Mouse (Mus musculus) embryo, embryonic 9.5 days (tissue): ENCODE measurements around the gene Ear14.
"Not testable (repeated sequence)": the region's sequence is repeated elsewhere in the genome, so short reads cannot be mapped to it uniquely, and the experiment has no call there.

Source experiments
- DNase-seq: peaks from one replicate; pipeline ENCODE4 v3.0.0-alpha.2; 2017; ENCODE audit errors: extremely low spot score

Gene Ear14

DNA sequence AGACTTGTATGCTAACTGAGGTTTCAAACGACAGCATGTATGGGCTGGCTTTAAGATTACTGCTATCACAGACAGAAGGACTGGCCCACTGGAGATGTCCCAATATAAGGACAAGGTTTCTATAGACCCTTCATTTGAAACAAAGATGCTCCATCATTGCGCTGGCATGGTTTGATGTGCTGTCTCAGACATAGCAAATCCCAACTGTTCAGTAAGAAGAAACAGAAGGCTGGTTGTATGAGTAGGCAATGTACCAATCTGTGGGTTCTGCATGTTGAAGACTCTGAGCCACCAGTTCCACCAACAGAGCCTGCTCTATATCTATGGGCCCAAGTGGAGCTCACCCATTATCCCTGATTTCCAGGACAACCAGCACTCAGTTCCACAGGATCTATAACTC lies at the start of gene Ear14:
Gene Ear14, plus strand, starts transcription at position 277 of the 400 bp plus-strand sequence.
- no peak for DNase-seq

DNA sequence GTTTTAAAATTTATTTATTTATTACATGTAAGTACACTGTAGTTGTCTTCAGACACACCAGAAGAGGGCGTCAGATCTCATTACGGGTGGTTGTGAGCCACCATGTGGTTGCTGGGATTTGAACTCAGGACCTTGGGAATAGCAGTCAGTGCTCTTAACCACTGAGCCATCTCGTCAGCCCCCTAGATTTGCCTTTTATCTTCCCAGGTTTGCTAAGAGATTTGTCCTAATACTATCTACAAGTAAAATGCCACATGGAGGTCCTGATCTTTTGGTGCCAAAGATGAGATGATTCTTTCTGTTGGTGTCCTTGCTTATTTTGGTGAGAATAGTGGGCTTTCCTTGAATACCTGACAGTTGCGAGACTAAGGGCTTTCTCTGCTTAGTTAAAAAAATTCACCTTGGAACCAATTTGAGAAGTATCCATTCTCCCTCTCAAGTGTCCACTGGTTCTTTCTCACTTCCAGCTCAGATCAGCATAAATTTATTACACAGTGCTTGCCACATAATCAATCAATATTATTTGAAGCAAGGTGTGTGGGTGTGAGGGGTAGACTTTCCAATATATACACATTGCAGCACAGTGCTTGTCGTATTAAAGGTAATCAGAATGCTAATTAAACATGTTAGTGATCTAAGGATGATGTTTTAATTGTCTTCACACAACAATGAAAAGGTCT lies 47.0 kb upstream of the Ear14 start:
- DNase-seq = no peak

DNA sequence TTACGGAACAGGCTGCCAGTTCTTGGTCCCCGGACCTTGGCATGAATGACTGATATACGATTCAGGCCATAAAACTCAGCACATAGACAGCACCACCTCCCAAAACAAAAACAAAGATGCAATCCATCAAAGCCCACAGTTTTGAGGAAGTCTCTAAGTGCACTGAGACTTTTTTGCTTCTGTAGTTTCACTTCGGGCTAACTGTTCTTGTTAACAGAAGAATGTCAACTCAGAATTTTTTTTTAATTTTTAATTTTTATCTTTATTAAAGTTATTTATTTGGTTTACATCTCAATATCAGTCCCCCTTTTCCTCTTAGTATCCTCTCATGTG lies 46.5 kb upstream of the Ear14 start:
- DNase-seq = no peak

DNA sequence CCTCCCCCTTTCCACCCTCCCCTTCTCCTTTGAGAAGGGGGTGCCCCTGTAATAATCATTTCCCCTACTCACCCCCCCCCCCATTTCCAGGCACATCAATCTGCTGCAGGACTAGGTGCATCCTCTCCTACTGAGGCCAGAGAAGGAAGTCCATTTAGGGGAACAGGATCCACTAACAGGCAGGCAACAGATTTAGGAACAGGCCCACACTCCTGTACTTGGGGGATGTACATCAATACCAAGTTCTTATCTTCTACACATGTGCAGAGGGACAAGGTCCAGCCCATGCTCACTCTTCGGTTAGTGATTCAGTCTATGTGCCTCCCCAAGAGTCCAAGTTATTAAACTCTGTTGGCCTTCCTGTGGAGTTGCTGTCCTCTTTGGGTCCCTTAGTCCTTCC lies 46.1 kb upstream of the Ear14 start:
- DNase-seq = no peak

DNA sequence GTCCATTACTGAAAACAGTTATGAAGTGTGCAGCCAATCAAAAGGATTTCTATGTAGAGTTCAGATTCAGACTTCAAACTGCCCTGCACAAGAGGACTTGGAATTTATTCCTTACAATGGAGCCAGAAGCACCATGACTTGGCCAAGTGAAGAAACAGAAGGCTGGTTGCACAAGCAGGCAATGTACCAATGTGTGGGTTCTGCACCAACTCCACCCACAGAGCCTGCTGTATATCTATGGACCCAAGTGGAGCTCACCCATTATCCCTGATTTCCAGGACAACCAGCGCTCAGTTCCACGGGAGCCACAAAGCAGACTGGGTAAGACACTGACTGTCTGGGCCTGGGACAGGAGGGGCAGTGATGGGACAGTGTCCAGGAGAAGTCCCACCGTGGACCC lies 41.2 kb upstream of the Ear14 start, which contains the start of gene Rnase2b:
Gene Rnase2b, plus strand, starts transcription at position 285 of the 400 bp plus-strand sequence.
- DNase-seq = not testable (repeated sequence)

DNA sequence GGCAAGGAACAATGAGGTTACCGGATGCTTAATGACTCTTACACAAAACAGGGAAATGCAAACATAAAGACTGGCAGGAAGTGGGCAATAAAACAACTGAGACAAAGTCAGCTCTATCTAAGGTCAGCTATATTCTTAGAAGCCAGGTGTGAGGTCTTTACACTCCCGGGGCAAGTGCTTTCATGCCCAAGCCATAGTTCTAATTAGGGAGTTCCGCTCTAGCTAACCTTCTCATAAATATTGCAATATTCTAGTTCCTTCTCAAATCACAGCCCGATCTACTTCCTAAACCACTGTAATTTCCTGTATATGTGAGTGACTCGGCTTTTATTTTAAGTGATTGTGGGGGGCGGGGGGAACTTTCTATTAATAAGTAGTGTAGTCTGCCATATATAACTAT lies 39.9 kb upstream of the Ear14 start:
- DNase-seq = not testable (repeated sequence)

DNA sequence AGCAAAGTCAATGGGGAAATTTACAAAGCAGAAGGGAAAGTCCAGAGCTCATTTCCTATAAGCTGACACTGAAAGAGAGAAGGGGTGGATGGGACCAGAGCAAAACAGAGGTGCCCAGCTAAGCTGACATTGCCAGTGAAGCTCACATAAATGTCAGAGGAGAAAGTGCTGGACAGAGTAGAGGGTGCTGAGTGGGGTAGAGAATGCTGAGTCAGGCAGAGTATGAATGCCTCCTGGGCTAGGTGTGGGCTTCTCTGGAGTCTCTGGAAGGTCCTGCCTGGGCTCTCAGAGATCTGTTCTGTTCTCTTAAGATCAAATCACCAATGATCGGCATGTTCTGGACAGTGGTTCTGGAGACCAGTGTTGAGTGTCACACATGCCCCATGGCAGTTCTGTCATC lies 37.8 kb upstream of the Ear14 start:
- no peak for DNase-seq

DNA sequence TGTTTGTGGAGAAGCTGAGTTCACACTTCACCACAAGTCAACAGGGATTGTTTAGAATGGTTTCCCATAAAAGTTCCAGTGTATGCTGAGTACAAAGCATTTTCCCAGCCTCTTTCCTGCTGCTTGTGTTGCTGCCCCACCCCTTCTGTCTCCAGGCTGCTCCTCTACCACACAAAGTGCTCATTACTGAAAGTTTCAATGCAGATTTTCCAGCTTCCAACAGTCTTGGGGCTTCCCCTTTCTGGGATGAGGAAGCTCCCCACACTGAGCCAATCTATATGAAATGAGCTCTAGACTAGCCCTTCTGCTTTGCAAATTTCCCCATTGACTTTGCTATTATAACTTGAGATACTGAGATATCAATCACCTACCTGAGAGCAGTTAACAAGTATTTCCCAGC lies 37.1 kb upstream of the Ear14 start:
- no peak for DNase-seq

DNA sequence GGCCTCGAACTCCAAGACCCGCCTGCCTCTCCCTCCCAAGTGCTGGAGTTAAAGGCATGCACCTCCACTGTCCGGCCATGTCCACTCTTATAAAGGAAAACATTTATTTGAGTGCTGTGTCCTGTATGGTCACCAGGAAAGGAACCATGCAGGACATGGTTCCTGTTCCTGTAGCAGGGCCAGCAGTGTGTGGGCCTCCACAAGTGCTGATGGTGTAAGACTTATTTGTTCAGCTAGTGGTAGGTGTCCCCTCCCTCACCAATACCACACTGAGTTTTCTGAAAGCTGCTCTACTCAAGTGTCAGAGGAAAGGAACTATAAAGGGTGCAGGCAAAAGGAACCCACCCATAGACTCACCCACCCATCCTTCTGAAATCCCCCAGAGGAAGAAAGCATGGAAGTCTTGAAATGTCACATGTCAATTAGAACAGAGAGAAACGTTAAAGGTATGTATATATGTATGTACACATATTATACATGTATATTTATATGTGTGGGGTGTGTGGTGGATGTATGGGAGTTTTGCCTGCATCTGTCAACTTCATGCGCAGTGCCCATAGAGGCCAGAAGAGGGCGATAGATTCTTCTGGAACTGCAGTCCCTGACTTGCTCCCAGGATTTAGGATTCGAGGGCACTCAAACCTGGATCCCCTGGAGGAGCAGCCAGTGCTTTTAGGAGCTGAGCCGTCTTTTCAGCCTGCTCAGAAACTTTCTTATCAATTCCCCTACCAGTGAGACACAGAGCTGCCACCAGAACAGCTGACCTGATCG lies 30.9 kb upstream of the Ear14 start:
- DNase-seq = peak; percentile 52

DNA sequence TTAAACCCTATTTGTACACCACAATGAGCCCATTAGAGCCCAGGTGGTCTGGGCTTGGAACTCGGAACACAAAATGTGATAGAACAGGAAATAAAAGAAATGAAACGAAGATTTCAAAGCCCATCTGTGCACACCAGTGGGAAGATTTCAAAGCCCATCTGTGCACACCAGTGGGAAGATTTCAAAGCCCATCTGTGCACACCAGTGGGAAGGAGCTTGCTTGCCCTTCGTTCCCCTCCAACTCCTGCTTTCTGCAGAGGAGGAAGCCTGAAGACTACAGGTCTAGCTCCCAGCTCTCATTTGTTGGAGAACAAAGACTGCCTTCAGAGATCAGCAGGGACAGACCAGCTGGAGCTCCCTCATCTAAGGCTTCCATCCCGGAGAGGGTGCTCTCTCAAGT lies 30.2 kb upstream of the Ear14 start:
- DNase-seq = not testable (repeated sequence)

DNA sequence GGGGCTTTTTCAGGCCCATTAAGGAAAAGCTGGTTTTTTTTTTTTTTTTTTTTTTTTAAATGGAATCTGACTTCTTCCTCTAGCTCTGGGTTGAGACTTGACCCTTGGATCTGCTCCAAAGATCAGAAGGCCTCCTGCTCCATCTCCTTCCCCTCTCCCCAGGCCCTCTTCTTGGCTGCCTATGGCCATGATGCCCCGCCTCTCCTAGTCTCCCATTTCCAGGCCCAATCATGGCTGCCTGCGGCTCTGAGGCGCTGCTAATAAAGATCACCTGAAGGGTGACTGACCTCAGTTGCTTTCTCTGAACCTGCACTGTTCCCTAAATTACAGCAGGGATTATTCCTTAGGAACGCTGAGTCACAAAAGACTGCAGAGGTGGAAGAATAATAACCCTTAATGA lies 29.3 kb upstream of the Ear14 start:
- DNase-seq = no peak

DNA sequence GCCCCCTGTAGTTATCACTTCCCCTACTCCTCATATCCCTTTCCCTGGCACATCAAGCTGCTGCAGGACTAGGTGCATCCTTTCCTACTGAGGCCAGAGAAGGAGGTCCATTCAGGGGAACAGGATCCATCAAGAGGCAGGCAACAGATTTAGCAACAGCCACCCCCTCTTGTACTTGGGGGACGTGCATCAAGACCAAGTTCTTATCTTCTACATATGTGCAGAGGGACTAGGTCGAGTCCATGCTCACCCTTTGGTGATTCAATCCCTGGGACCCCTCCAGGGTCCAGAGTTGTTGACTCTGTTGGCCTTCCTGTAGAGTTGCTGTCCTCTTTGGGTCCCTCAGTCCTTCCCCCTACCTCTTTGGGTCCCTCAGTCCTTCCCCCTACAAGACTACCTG lies 22.1 kb upstream of the Ear14 start:
- DNase-seq = not testable (repeated sequence)

DNA sequence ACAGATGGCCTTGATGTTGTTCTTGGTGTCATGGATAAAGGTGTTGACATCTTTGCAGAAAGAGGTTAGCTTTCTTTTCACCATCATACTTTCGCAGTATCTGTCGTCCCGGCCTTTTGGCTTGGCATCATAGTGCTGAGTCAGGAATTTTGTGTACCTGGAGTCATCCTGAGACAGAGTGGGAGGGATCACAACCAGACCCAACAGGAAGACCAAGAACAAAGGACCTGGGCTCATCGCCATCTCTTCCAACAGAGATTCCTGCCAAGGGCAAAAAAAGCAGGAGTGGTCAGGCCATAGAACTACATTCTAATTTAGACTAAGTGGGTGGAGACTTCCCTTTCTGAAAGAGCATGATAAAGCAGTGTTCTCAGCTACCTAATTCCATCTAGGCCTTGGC lies 7.5 kb upstream of the Ear14 start:
- no peak for DNase-seq

DNA sequence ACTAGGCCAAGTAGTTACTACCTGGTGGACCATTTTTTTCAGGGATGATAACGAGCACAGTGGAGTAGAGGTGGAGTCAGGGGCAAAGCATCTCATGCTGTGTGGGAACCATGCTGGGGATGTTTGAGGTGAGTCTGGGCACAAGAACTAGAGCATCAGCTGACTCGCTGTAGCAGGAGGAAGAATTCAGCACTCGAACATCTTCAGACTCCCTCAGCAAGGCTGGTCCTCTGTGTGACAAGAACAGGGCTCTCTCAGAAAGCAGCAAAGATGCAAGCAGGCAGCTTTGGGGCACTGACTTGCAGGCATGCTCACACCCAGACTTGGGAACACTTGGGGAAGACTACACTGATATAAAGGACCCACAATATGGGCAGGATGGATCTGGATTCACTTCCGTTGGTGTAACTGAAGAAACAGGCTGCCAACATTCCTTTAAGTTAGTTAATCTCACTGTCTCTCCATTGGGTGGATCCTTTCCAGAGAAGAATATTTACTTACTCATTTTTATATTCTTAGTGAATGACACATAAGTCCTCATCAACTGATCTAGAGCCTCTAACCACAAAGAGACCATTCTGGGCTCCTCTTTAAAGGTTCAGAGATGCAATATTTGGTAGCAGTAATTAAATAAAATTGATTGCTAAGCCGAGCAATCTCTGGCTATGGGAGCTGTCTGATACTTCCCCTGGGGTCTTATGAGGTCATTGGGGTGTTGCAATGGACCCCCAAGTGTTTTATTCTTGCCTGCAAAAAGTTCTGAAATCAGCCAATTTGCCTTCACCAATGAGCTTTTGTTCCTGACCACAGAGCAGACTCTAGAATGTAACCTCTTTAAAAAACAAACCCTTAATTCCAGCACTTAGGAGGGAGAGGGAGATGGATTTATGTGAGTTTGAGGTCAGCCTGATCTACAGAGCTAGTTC lies 3.8 kb upstream of the Ear14 start, which contains the start of gene Ang2:
Gene Ang2, minus strand, starts transcription at position 51 of the 926 bp plus-strand sequence.
- no peak for DNase-seq

DNA sequence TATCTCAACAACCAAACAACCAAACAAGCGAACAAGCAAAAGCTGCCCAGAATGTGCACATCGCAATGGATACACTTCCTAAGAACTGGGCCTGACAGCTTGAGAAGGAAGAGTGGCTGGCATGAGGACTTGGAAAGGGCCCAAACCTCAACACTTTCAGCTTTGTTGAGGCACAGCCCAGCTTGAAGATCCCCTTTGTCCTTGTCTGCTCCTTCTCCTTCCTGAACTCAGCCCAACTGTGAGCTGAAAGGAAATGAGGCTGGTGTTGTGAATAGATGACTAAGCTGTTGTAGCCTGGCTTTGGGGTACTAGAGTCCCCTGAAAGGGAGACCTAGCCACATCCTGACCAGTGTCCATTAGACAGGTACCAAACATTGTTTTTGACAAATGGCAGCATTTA lies 3.1 kb upstream of the Ear14 start:
- DNase-seq = no peak

DNA sequence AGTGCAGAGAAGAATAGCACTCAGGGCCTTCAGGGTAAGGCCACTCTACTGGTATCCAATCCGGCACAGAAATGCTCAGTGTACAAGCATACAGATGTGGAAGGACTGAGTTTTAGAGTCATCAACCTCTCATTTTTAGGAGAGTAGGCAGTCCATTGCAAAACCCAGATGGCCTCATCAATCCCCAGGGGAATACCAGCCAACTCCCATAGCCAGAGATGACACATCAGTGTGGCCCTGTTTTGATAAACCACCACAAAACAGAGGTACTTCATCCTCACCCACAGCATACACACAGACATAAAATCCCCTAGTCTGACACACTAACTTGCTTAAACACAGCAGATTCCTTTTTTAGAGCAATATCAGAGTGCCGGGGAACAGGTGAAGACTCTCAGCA lies 2.7 kb upstream of the Ear14 start:
- no peak for DNase-seq

DNA sequence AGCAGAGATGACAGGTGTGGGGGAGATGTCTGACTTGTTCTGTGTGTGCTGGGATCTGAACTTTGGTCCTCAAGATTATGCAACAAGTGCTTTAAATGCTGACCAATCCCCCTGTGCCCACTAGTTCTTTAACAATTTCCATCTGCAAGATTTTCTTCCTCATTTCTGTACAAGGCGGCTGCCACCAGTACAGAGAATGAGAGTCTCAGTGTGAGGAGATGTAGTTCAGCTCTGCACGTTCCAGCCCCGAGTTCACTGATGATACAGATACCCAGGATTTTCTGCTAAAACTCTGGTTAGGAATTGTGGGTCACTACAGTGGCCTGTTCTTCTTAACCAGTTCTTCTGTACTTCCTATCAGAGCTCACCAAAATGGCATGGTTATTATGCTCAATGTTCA lies 16.9 kb downstream of the Ear14 start:
- DNase-seq = not testable (repeated sequence)

DNA sequence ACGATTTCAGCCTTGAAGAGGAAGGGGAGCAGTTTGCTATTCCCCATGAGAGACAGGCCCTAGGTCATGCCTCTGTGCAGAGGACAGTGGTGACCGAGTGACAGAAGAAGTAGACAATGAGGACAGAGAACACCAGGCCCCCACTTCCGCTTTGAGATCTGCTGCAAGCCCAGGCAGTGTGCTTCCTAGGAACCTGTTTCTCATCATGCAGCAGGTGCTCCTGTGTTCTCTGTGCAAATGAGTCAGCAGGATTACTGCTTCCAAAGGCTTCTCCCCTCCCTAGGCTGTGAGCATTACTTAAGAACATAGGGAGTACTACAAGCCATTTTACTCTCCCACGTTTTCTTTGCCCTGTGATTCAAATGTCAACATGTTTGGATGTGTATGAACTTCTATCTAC lies 26.5 kb downstream of the Ear14 start:
- not testable (repeated sequence) for DNase-seq

DNA sequence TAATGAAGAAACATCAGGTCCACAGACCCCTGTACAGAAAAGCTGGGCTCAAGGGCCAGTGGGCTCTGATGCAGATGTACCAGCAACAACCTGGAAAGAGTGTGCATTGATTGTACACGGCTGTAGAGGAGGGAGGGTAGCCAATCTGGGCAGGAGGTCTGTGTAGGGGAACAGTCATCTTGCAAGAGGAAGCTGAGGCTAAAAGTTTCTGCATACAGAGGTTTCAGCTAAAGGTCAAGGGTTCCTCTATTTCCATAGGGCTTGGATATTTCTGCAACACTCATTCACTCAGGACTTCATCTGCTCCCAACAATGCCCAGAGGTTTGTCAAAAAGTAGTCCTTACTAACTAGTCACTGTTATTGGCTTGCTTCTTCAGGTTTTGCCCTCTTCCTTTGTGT lies 34.3 kb downstream of the Ear14 start:
- not testable (repeated sequence) for DNase-seq

DNA sequence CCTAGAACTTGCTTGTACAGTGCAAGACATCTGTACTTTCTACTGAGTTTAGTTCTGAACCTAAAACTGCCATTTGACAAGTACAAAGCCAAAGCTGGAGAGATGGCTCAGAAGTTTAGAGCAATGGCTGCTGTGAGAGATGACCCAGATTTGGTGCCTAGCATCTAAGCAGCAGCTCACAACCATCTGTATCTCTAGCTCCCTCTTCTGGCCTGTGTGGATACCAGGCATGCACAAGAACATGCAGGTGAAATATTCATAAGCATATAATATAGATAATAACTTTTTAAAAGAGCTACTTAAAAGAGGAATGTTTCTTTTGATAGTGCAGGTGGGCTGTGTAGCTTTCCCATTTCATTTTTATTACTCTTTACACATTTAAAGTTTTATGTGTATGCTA lies 37.7 kb downstream of the Ear14 start:
- DNase-seq = peak; percentile 16

DNA sequence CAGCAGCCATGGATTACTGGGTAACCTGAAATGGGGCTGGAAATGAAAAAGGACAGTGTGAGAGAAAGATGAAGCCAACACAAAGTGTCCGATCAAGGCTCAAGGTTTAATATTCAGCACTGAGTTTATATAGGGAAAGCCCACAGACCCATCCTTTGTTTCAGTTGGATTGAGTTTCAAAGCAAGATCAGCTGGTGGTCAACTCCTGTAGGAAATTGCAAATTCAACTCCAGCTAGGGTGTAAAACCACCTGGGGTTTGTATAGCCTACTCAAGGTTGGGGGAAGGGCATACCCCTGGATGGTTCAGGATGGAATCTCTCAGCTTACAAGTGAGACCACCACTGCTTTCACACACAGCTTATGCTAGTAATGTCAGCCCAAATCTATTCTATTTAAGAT lies 44.5 kb downstream of the Ear14 start:
- DNase-seq = no peak

DNA sequence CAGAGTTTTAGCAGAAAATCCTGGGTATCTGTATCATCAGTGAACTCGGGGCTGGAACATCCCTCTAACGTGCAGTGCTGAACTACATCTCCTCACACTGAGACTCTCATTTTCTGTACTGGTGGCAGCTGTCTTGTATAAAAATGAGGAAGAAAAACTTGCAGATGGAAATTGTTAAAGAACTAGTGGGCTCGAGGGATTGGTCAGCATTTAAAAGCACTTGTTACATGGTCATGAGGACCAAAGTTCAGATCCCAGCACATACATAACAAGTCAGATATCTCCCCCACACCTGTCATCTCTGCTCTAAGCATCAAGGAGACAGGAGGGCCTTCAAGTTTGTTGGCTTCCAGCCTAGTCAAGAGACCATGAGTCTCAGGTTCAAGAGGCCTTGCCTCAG lies 47.2 kb downstream of the Ear14 start:
- no peak for DNase-seq
